Mouse (Mus musculus) kidney, postnatal 10 days (tissue): ENCODE measurements around the gene Kl.

ENCODE experiments used
- DNase-seq: peaks from one replicate; pipeline ENCODE4 v3.0.0; 2021; ENCODE audit warnings: mixed read lengths

The Kl gene

DNA sequence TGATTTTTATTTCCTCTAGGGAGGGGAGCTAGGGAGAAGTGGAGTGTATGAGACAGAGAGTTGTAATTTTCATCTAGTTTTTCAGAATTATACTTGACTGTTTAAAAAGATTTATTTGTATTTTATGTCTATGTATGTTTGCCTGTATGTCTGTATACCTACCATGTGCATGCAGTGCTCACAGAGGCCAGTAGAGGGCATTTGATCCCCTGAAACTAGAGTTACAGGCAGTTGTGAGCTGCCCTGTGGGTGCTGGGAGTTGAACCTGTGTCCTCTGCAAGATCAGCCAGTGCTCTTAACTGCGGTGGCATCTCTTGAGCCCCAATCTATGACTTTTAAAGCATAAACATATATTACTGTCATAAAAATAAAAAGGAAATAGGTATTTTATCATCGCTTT lies 15.5 kb downstream of the Kl start:
- DNase-seq: no peak

DNA sequence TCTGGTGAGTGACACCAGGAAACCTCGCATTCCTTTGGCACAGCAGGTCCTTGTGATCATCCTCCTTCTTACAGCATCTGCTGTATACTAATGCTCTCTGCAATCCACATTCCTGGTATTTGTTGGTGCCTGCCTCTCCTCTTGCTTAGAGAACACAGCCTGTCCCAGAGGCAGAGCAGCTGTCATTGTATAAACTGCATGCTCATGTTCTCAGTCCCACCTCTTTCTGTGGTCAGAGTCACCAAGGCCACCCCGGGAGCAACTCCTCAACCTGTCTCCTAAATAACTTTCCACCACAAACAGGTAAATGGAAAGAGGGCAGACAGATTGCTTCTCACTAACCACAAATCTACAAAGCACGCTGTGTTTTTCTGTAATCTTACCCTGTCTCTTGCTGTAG lies 18.1 kb downstream of the Kl start:
- DNase-seq: no peak

DNA sequence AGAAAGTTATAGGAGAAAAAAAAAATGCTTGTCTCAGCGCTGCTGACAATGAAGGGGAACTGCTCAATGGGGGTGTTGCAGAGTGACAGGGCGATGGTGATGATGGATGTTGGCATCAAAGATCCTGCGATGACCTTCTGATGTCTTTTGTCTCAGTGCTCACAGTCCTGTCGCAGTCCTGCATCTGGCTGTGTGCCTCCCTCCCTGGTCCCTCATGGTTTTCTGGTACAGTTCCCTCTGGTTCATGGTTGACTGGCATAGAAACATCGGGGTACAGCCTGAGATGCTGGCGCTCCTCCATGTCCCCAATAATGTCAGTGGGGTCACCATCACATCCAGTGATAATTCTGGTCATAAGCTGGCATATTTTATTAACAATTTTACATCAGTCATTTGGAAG lies 18.7 kb downstream of the Kl start:
- DNase-seq: no peak

DNA sequence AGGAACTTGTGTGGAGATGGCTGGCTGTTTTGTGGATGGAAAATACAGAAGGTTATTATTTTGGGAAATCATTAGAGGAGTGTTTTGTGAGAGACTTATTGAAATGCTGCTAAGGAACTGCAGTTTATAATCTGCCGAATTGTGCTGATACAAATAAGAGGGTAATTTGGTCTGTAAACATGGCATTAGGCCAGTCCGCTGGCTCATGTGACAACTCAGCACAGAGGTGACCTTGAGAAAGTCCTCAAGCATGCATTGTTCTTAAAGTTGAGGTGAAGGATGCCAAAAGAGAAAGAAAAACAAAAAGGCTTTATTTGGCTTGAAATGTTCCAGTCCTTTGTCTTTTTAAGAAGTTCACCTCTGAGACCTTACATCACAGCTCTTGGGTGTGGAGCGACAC lies 21.8 kb downstream of the Kl start:
- DNase-seq: peak; percentile 45

DNA sequence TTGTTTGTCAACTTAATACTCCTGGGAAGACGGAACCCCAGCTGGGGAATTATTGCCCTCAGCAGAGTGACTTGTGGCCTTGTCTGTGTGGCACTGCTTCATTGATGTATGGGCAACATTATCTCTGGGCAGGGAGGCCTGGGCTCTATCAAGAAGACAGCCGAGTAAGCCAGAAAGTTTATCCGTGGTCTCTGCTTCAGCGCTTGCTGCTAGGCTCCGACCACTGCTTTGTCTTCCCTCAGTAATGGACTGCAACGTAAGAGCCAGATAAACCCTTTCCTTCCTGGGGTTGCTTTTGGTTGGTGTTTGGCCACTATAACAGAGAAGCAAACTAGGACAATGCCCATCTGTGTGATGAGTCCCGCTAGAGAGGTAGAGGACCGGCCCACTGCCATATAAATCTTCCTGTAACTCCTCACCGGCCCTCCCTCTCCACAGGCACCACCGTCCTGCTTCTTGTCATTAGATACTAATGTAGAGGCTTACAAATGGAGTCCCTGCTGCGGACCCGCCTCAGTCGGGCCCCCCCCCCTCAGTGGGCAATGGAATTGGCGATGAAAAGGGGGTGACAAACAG lies 25.1 kb downstream of the Kl start:
- DNase-seq: no peak

DNA sequence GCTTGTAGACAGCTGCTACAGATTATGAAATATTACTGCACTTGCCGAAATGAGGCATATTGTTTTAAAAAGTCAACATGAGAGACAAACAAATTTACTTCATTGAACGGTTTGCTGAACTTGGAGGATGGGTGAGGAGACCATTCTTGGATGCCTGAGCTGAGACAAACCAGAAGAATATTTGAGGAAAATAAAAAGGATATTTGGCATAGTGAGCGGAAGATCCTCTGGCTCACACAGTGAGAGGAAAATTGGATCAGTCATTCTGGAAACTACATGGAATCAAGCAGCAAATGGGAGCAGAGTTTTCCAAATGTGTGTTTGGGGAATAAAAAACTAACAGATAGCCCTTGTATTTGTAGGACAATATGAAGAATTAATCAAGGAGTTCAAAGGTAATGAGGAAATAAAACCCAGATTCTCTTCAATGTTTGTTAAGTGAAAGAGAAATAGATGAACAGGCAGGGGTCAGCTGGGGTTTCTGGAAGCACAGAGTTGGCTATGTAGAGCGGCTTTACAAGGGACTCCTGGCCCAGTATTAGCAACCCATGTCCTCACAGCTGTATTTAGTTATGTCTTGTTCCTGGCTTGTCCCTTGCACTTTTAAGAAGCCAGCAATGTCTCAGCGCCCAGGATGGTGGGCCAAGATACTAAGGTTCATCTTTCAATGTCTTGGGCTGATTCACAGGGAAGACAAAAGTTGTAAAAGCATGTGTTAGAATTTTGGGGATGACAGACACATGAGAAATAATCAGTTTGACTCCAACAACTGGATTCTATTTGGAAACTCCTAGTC lies 27.1 kb downstream of the Kl start:
- no peak for DNase-seq

DNA sequence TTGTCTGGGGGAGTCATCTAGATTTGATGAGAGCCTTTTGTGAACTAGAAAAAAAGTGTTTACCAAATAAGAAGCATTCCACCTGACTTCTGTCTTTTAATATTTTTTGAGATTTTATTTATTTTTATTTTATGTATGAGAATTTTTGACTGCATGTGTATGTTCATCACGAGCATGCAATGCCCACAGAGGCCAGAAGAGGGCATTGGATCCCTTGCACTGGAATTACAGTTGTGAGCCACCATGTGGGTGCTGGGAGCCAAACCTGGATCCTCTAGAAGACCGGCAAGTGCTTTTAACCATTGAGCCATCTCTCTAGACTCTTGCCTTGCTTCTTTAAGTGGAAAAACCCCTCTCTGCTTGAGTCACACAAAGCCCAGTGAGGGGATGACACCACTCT lies 29.7 kb downstream of the Kl start:
- DNase-seq: no peak

DNA sequence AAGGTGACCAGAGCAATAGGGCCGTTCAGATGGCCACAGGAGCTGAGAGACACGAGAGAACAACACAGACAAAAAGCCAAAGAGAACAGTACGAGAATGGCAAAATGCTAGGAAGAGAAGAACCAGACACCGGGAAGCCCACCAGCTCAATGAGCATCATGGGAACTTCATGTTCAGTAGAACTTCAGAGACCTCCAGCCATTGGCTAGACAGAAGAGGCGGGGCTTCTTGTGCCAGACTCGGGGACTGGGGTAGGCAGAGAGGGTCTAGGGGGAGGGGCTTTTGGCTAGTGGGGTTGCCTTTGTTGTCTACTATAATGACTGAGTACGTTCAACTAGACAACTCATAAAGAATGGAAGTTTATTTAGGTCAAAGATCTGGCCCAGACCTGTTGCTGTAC lies 41.7 kb downstream of the Kl start:
- no peak for DNase-seq

DNA sequence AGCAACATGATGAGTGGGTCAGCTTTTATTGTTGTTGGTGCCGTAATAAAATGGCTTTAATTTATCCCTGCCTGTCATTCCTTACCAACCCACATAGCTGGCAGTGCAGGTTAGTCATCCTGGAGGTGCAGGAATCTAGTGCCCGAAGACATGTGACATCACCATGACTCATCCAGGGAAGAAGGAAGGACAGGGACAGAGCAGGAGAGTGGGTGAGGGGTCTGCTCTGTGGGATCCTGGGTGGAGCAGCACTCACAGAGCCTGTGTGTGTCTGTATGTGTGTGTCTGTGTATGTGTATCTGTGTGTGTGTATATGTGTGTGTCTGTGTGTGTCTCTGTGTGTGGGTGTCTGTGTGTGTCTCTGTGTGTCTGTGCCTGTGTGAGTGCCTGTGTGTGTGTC lies 44.2 kb downstream of the Kl start:
- no peak for DNase-seq

DNA sequence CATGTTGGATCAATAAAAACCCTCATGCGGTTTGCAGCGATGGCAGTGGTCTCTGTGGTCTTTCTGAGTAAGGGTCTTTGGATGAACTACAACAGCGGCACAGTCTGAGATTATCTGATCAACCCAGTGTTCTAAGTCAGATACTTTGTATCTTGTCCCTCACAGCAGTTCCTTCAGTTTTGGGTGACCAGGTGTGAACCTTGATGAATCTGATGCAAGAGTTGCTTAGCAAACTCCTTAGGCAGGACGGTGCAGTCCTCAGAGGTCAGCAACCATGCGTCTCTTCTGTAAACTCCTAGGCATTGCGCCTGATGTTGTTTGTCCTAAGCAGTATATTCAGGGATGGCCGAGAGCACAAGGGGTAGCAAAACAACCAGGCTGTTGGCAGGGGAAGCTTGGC lies 48.7 kb downstream of the Kl start:
- DNase-seq: no peak

DNA sequence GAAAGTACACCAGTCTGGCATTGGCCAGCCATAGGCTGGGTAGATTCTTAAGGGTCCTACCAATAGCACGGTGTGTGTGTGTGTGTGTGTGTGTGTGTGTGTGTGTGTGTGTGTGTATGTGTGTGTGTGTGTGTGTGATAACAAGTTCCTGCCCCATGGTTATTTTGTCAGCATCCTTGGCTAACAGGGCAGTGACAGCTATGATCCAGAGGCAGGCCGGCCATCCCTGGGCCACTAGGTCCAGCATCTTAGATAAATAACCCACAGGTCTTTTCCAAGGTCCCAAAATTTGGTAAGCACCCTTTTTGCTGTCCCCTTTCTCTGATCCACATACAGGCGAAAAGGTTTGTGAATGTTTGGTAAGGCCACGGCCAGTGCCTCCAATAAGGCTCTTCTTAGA lies 49.6 kb downstream of the Kl start:
- DNase-seq: no peak

DNA sequence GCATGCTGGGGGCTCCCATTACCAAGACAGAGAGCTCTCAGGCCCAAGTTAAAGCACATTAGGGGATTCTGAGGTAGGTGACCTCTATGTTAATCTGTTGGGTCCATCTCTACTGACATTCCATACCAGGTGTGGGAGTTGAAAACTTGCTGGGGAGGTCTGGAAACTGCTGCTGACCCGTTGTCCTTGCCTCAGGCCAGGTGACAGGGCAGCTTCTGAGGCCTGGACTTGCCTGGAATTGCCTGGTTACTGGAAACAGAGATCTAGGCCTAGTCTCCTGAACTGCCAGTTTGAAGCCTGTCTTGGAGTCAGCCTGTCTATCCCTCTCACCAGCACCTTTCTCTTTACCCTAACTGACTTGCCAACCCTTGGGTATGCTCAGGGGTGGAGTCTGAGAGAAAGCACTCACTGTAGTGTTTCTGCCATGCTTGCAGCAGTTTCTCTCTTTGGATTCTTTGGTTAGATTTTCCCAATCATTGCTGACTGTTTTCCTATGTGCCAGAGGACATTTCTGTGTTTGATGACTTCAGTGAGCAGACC lies 51.9 kb downstream of the Kl start:
- DNase-seq: no peak

DNA sequence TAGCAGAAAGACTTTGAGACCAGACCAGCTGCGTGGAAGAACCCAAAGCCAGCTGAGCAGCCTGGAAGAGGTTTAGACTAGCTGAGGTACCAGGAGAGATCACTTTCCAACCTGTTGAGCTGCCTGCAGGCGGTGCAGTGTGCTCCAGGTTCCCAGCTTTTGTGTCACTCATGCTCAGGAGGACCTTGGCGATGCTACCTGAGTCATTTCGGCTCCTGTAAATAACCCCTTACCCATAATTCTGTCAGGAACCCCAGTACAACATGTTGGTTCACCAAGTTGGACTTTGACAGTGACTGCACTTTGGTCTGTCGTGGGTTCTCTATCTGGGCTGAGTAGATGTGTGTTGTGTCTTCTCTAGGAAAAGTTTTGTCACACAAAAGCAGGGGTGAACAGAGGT lies 66.0 kb downstream of the Kl start:
- no peak for DNase-seq

DNA sequence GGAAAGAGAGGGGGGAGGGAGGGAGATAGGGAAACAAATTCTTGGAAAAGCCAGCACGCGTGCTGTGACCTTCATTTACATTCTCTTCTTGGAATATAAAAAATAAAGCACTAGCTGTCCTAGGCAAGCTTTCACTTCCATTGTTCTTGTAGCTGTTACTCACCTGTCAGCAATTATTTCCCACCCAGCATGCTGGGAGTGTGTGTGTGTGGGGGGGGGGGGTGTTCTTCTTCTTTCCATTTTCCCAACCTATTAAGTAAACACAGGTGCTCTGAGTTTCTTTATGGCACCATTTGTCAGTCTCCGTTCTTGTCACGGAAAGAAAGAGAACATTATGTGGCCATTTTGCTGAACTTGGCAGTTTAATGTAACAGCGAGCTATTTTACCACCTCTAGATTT lies 66.6 kb downstream of the Kl start:
- no peak for DNase-seq

DNA sequence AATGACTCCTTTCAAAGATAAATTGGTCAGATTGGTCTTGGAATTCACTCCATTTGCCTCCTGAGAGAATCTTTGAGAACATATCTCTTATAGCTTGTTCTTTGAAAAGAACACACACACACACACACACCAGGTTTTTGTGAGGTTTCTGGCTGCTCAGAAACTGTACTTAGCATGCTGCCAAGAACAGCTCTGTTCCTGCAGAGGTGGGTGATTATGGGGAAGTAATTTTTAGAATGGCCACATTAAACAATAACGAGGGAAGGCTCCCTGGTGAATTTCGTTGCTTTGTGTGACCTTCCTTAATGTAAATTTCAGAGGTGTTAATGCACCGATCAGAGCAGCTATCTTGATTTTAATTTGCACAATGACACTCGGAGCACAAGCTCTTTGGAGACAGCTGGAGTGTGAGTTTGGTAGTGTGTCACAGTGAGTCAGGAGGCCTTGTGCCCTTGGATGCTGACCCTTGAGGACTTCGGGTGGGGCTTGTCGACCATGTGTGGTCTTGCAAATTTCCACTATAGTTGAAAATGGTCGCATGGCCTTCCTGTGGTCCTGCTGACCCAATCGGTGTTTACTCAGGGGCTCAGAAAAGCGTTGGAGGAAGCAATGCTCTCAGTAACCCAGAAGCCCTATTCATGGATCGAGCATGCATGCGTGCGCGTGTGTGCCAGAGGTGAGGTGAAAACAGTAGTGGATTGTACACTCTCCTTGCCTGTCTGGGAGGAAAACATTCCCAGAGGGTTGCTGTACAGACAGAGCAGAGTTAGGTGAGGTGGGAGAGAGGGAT lies 67.8 kb downstream of the Kl start:
- DNase-seq: no peak

DNA sequence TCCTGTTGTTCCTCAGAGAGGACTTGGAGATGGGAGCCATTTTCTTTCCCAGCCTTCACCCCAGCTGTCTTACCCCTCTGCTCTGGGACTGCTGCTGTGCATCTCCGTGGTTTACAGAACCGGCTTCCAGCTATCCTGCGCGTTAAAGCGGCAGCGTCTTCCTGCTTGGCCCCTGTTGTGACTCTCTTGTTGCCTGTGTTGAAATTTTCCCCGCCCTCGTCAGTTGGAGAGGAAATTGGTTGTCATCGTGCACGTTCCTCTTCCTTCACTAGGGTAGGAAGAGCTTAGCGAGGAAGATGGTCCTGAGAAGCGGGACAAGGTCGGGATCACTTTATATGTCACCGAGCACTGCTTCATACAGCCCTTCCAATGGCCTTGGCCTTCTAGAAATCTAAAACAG lies 68.4 kb downstream of the Kl start:
- DNase-seq: no peak

DNA sequence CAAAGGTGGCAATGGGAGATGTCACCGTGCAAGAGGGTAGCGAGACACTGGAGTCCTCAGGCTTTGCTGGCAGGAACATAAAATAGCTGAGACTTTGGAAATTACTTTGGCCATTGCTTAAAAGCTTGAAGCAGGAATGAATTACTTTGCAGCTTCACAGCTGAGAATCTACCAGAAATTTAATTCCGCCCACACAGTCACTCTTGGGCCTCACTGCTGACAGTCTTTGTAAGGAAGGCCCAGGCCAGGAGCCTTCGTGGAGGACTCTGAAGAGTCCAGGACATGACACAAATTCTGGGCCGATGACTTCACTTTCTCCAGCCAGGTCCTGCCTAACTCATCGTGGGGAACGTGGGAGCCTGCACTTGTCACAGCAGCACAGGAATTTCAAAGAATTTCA lies 69.6 kb downstream of the Kl start:
- no peak for DNase-seq

DNA sequence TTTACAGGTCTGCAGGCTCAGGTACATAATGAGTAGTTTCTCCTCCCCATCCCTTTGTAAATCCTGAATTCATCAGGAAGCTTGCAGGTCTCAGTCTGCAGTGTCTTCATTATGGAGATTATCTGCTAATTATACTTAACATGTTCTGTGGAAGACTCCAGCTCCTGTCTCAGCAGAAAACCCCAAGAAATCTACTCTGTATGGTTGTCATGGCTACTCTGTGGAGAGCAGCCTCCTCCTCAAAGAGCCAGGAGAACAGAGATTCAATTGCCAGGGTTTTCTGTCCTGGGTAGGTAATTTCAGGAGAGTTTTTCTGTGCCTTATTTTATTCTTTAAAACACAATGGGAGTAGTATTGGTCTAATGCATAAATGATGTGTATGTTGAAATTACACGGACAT lies 70.5 kb downstream of the Kl start:
- DNase-seq: no peak

DNA sequence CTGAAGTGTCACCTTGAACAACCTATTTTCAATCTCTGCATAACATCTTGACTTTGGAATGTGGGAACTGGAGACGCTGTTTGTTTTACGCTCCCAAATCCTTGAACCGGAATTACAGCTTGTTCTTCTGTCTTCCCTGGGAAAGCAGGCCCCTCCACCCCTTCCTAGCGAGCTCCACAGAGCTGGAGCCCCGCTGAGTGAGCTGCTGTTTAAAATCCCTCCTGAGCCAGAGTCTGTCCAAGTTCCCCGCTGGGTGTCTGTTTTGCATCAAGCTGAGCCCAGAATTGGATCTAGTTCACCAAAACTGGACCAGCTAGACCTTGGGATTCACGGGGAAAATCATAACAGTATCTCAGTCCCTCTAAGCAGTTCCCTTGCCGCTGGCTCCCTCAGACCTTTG lies 71.1 kb downstream of the Kl start:
- peak; percentile 37 for DNase-seq

DNA sequence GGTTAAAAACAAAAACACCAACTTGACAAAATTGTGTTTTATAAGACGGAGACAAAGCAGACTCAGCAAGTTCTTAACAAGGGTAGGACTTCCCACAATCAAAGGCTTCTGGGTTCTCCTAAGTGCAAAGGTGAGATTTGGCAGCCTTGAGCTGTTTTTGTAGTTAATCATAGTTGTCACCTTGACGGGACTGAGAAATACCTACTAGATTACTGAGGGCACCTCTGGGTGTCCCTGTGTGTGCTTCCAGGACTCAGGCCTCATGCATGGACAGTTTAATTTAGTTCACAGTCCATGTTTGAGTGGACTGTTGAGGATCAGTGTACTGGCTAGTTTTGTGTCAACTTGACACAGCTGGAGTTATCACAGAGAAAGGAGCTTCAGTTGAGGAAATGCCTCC lies 72.1 kb downstream of the Kl start:
- DNase-seq: no peak

DNA sequence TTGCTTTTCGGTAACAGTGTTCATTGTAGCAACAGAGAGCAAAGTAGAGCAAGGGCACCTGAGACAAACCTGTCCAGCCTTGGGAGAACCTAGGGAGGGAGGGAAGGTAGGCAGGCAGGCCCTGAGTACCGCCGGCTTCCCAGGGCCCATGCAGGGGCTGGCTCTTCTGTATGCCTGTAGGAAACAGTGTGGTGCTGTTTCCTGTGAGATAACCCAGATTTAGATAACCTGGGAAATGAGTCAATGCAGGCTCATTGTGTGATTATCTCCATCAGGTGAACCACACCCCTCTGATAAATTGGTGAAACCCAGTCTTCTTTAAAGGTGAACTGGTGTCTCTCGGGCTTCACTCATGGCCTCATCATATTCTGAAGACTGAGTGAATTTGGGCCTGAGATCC lies 73.7 kb downstream of the Kl start:
- no peak for DNase-seq

DNA sequence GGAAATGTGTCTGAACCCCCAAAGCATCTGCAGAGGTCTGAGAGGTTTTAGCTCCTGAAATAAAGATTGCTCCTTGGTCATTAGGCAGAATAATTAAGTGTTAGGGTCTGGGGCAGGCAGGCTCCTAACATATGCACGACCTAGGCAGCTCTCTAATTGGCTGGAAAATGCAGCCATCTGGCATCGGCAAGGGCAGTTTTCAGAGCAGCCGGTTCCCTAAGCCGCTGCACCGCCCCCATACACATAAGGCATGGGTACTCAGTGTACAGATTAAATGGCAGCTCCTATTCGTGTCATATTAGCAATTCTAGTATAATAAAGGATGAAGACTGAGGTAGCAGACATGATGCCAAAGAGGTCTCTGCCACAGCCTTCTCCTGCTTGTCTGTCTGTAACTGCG lies 74.8 kb downstream of the Kl start:
- DNase-seq: no peak

DNA sequence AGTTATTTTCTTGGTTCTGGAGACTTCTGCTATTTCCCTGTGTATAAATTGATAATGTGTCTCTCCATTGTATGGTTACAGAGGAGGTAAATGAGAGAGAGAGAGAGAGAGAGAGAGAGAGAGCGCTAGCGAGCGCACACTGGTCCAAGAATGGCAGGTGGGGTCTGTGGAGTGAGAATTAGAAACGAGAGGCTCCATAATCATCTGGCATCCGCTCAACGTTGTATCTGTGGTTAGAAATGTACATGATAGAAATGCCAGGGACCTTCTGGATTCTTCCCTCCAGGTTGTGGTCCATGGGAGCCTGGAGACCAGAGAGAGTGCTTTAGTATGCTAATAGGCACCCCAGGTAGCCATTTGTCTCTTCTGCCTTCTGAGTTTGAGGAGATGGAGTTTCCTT lies 76.5 kb downstream of the Kl start:
- no peak for DNase-seq
